Mouse (Mus musculus) bone marrow macrophage, adult 2 months (primary cell): ENCODE results near the gene Aven. TPM values are rescaled to one million over a fixed set of nuclear protein-coding genes. Genes with fewer than 3 reads are reported as not detected.

Experiments
- H3K27ac ChIP-seq: 2 replicates; pipeline ENCODE4 v1.5.1; 2012; ENCODE audit warnings: low read depth, low read length; ENCODE audit not compliant: insufficient read depth
- H3K4me1 ChIP-seq: 2 replicates; pipeline ENCODE4 v1.6.1; 2012; ENCODE audit warnings: low read length; ENCODE audit not compliant: control insufficient read depth, insufficient read depth
- H3K4me3 ChIP-seq: 2 replicates; pipeline ENCODE4 v1.5.1; 2012; ENCODE audit warnings: mild to moderate bottlenecking, low read length, moderate library complexity; ENCODE audit not compliant: insufficient read depth
- CTCF ChIP-seq: IDR thresholded peaks from 2 replicates; pipeline ENCODE4 v1.5.1; 2012; ENCODE audit warnings: low read depth, mild to moderate bottlenecking, low read length, moderate library complexity
- POLR2A ChIP-seq: IDR thresholded peaks from 2 replicates; pipeline ENCODE4 v1.6.1; 2012; ENCODE audit warnings: mild to moderate bottlenecking, low read depth, low read length, borderline replicate concordance
- polyA plus RNA-seq: library from polyadenylated mRNA; stranded (reverse); fragments of >200 nt; gene quantifications from 2 replicates; pipeline ENCODE4 v1.2.4, GENCODE M21; 2012; ENCODE audit not compliant: missing spikeins, insufficient read depth, insufficient read length

The Aven gene
- polyA plus RNA-seq, 1 experiment, result 8.9 TPM

DNA sequence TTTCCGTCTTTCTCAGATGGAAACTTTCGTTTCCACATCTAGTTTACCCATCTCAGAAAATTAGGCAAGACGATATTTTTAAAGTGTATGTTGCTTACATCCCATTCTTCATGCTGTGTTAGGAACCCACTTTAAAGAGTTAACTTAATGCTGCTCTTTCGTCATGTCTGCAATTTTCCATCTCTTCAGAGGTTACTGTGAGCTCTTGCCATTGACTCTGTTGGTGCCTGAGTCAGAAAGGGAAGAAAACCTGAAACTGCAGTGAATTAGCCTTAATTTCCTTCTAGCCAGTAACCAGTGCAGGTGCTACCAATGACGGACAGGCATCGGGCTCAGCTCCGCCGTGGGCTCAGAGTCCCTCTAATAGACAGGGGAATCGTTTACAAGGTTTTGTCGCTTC, 63.8 kb downstream of the Aven start:
- H3K4me1 ChIP-seq, result peaks cover 15% of the 10 kb centered on the region
- no peak overlapping the region for H3K4me3 ChIP-seq
- no peak for TF ChIP-seq POLR2A
- no peak for TF ChIP-seq CTCF
- no peak overlapping the region for H3K27ac ChIP-seq

- H3K27ac ChIP-seq, result no peak overlapping the region
- H3K4me3 ChIP-seq, result no peak overlapping the region
- peaks cover 21% of the 10 kb centered on the region for H3K4me1 ChIP-seq
- no peak for TF ChIP-seq CTCF
- no peak for TF ChIP-seq POLR2A
Measured at GRCm38 (mm10) chr2:112557453-112557852, 64.7 kb downstream of the Aven start.

DNA sequence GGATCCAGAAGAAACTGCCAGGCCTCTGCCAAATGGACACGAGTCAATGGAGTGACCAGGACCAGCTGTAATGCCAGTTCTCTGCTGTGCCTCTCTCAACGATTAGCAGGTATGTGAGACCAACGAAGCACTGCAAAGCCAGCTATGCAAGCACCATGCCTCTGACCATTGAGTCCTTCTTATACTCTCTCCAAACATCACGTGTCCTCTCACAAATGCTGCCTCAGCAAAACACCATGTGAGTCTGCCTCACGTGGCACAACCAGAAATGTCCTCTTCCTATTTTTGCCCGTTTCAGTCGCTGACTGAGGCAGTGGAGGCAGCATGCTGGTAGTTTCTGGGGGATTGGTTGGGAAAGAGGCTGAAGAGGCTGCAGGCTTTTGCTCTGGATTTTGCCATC, 68.8 kb downstream of the Aven start:
- TF ChIP-seq POLR2A (no peak), CTCF (no peak)
- peaks cover 11% of the 10 kb centered on the region for H3K4me1 ChIP-seq
- H3K4me3 ChIP-seq, result no peak overlapping the region
- peak overlapping the region; percentile 56 for H3K27ac ChIP-seq

DNA sequence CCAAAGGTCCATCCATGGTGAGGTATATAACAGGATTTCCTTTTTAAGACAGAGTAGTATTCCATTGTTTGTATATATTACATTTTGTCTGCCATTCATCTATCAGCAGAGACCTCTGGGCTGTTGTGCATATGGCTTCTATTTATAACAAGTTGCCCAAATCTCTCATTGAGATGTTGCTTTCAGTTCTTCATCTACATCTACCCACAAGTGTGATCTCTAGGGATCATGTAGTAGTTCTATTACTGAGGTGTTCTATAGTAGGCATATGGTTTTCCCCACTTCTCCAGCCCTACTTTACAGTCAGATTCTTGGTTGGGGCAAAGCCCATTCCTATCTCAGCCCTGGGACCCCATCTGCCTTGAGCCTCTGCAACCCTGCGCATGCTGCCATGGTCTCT, 72.3 kb downstream of the Aven start:
- peaks cover 10% of the 10 kb centered on the region for H3K4me1 ChIP-seq
- H3K4me3 ChIP-seq, result no peak overlapping the region
- TF ChIP-seq CTCF, result no peak
- no peak for TF ChIP-seq POLR2A
- no peak overlapping the region for H3K27ac ChIP-seq

DNA sequence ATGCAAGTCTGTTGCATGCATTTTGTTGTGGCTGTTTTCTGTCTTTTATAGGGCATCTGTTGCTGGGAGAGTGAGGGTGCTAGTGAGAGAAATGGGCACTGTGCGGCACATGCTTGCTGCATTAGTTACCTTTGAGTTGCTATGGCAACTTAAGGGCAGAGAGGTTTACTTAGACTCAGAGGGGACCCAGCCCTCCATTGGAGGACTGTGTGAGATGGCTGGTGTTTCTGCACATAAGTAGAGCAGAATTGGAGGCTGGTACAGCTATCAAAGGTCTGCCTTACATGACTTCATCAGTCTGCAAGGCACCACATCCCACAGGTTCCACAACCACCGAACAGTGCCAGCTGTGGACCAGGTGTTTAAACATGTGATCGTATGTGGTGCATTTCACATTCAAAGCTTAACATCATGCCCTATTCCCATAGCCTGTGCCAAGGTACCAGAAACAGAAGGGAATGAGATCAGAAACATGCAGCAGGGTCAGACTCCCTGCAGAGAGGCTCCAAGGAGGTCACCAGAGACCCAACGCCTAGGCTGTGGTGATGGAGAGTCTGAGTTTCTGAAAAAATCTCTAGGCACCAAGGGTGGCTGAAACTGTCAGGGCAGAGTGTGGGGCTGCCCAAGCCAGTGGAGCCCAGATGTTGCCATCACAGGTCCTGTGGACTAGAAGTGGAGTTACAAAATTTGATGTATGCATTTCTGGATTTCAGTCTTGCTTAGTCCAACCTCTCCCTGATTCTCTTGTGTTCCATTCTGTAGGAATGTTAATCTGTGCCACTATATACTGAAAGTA, 73.7 kb downstream of the Aven start:
- no peak overlapping the region for H3K27ac ChIP-seq
- H3K4me3 ChIP-seq, result no peak overlapping the region
- peaks cover 7% of the 10 kb centered on the region for H3K4me1 ChIP-seq
- TF ChIP-seq CTCF, result no peak
- TF ChIP-seq POLR2A, result no peak

DNA sequence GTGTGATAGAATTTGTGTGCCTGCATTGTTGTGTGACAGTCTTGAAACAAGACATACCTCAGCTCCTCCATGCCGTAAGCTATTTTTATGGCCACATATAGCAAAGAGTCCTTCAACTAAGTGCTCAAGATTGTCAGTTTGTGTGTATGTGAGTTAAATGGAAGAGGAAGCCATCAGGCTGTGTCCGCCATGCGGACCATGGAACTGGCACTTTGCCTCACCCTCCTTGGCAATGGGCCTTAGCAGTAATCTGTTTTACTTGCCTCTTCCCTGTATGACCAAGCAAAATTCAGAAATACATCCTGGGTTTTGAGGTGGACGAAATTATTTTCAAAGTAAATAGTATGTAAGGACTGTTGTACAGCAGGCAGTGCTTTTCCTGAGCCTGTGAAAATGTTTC, 75.0 kb downstream of the Aven start:
- Histone ChIP-seq H3K27ac (no peak overlapping the region), H3K4me3 (no peak overlapping the region), H3K4me1 (no peaks in the 10 kb centered on the region)
- TF ChIP-seq POLR2A, result no peak
- no peak for TF ChIP-seq CTCF

DNA sequence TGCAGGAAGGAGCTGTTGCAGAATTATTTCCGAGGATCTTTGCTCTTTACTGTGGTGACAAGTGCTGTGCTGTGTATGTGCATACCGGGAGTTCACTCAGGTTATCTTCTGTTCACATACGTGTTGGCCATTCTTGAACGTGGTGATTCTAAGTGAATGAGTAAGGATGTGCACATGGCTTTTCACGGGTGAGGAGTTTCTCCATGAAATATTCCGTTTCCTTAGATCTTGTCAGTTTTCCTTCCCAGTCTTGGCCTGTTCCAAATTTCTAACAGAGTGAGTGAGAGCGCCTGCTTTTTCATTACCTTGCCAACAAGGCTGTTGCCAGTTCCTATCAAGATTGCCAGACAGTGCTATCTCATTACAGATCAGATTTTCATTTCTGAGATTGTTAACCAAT, 98.2 kb downstream of the Aven start:
- TF ChIP-seq CTCF (no peak), POLR2A (no peak)
- Histone ChIP-seq H3K4me3 (no peak overlapping the region), H3K27ac (no peak overlapping the region), H3K4me1 (peaks cover 3% of the 10 kb centered on the region; the same call in 1 of the 2 replicates)

- H3K27ac ChIP-seq, result no peak overlapping the region
- H3K4me1 ChIP-seq, result peaks cover 3% of the 10 kb centered on the region; the same call in 1 of the 2 replicates
- TF ChIP-seq POLR2A, result no peak
- TF ChIP-seq CTCF, result no peak
- H3K4me3 ChIP-seq, result no peak overlapping the region
Measured at GRCm38 (mm10) chr2:112591451-112591871, 98.7 kb downstream of the Aven start.

GRCm38 (mm10) chr2:112593322-112593721, 100.6 kb downstream of the Aven start:
- Histone ChIP-seq H3K4me3 (no peak overlapping the region), H3K27ac (no peak overlapping the region), H3K4me1 (peaks cover 6% of the 10 kb centered on the region)
- TF ChIP-seq POLR2A (no peak), CTCF (no peak)

- no peak overlapping the region for H3K4me3 ChIP-seq
- no peak overlapping the region for H3K27ac ChIP-seq
- TF ChIP-seq POLR2A, result no peak
- no peak for TF ChIP-seq CTCF
- H3K4me1 ChIP-seq, result peaks cover 6% of the 10 kb centered on the region
Measured at GRCm38 (mm10) chr2:112593781-112594180, 101.0 kb downstream of the Aven start.
